Mouse (Mus musculus): ENCODE measurements around the gene Adamtsl1. TPM values are rescaled to one million over a fixed set of nuclear protein-coding genes. Genes with fewer than 3 reads are reported as not detected.
A peak's percentile ranks its signal among the peaks of the same experiment; 100 is the strongest.

Adamtsl1 gene
- polyA plus RNA-seq, 1 experiment from 2014 or later = 4.9 TPM

DNA sequence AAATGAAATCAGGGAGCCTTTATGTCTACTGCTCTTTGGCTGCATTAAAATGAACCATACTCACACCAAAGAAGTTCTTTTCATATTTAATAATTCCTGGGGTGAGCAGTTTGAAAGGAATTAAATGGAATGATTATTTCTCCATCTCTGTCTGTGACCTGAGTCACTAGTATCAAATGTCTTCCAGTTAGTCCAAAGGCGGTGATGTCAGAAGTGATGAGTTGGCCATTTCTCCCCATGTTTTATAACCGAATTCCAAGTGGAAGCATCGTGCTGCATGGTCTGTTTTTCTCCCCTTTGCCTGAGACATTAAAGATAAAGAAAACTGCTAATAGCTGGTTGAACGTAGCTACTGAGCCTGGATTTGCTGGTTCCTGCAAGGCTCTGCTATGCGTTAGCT lies 657.5 kb downstream of the Adamtsl1 start:
- 86% methylated on average over 5 of the region's 5 CpGs for whole genome bisulfite sequencing
- H3K9ac ChIP-seq (ENCODE audit: low read length) = no peak overlapping the region
- H3K27ac ChIP-seq (ENCODE audit: low read depth, low read length) = no peak overlapping the region
- H3K4me3 ChIP-seq (ENCODE audit: low read depth, low read length) = no peak overlapping the region
- no peaks in the 10 kb centered on the region for H3K36me3 ChIP-seq (ENCODE audit: control insufficient read depth, insufficient read depth, low read length)
- no peak for ATAC-seq (ENCODE audit: low FRiP score)
- no peak for DNase-seq (ENCODE audit: low spot score, missing footprints)
- no peak overlapping the region for H3K4me2 ChIP-seq
- no peaks in the 10 kb centered on the region for H3K4me1 ChIP-seq (ENCODE audit: control insufficient read depth, insufficient read depth, low read length)
- no peaks in the 10 kb centered on the region for H3K27me3 ChIP-seq (ENCODE audit: control insufficient read depth, insufficient read depth, low read length)
- no peaks in the 10 kb centered on the region; the same call in 1 of the 2 replicates for H3K9me3 ChIP-seq (ENCODE audit: control insufficient read depth, low read length)

DNA sequence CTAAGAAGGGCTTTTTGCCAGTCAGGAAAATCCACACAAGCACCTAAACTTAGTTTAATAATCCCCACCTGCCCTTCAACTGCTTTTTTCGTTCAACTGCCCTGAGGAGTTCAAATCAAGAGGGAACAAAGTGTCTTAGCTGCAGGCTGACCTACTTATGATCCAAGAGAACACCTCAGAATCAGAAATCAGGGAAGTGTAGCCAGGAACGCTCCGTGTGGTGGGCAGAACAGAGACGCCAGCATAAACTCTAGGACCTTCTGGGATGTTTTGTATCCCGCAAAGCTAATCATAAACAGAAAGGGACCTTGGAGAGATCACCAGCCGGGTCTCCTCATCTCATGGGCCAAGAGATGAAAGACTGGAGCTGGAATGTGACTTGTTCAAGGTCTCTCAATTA lies 663.5 kb downstream of the Adamtsl1 start:
- Histone ChIP-seq H3K9ac (ENCODE audit: low read length) (no peak overlapping the region), H3K4me1 (ENCODE audit: control insufficient read depth, insufficient read depth, low read length) (no peaks in the 10 kb centered on the region), H3K27me3 (ENCODE audit: control insufficient read depth, insufficient read depth, low read length) (no peaks in the 10 kb centered on the region), H3K4me3 (ENCODE audit: low read depth, low read length) (no peak overlapping the region), H3K27ac (ENCODE audit: low read depth, low read length) (no peak overlapping the region), H3K4me2 (no peak overlapping the region), H3K36me3 (ENCODE audit: control insufficient read depth, insufficient read depth, low read length) (no peaks in the 10 kb centered on the region), H3K9me3 (ENCODE audit: control insufficient read depth, low read length) (no peaks in the 10 kb centered on the region)
- ATAC-seq (ENCODE audit: low FRiP score) = no peak
- no peak for DNase-seq (ENCODE audit: low spot score, missing footprints)
- WGBS = 92% methylated on average over 6 of the region's 6 CpGs

DNA sequence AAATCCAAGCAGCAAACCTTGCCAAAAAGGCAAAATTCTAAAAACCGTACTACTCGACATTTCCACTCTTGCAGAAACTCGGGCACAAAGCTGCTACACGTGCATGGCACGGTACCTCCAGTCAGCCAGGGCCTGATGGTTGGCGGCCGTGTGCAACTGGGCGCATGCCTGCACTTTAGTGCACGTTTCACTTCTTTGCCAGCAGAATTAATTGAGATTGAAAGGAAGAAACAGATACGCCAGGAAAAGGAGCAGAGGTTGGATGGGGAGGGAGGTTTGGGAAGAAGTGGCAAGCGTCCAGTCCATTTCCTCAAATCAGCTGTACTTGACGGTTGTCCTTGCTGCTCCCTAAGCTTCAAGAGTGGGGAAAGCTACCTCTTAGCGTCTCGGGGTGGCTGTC lies 664.1 kb downstream of the Adamtsl1 start:
- H3K27ac ChIP-seq (ENCODE audit: low read depth, low read length) = no peak overlapping the region
- no peaks in the 10 kb centered on the region for H3K9me3 ChIP-seq (ENCODE audit: control insufficient read depth, low read length)
- 95% methylated on average over 14 of the region's 14 CpGs for WGBS
- no peaks in the 10 kb centered on the region for H3K27me3 ChIP-seq (ENCODE audit: control insufficient read depth, insufficient read depth, low read length)
- no peaks in the 10 kb centered on the region for H3K4me1 ChIP-seq (ENCODE audit: control insufficient read depth, insufficient read depth, low read length)
- no peaks in the 10 kb centered on the region for H3K36me3 ChIP-seq (ENCODE audit: control insufficient read depth, insufficient read depth, low read length)
- no peak for DNase-seq (ENCODE audit: low spot score, missing footprints)
- no peak for ATAC-seq (ENCODE audit: low FRiP score)
- no peak overlapping the region for H3K9ac ChIP-seq (ENCODE audit: low read length)
- H3K4me3 ChIP-seq (ENCODE audit: low read depth, low read length) = no peak overlapping the region
- H3K4me2 ChIP-seq = no peak overlapping the region

DNA sequence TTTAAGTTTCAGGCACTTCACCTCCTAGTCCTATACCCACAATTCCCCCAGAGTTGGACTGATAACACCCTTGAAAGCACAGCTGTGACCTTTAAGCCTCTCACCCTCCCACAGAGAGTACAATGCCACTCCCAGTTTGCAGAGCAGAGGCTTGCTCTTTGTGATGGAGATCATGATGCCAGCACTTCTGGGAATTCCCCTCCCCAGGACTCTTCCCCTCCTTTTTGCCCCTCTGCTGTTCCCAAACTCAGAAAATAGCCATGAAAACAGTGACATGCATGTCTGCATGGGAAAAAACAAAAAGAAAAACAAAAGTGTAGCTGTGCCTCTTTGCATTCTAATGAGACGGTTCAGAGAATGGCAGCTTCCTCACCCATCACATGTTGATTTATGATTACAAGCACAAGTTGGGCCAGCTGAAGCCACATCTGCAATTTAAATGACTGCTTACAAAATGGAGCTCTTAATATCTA lies 669.8 kb downstream of the Adamtsl1 start:
- WGBS = 23% methylated on average over 1 of the region's 1 CpGs

DNA sequence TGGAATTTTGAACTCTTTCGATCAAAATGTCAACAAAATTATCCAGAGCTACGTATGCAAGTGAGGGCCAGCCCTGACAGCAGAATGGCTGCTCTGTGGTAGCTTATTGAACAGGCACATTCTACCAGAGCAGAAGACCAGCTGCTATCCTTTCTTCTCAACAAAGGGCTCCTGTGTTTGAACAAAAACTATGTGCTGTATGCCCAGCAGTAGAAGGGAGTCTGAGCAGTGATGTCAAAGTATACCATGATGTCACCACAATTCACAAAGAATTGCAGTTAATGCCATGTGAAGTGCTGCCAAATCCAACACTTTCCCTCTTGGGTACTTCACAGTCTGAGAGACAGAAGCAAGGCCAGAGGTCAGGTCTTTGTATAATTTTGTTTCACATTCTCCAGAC lies 675.9 kb downstream of the Adamtsl1 start:
- no peaks in the 10 kb centered on the region for H3K36me3 ChIP-seq (ENCODE audit: control insufficient read depth, insufficient read depth, low read length)
- no peaks in the 10 kb centered on the region for H3K27me3 ChIP-seq (ENCODE audit: control insufficient read depth, insufficient read depth, low read length)
- no peak overlapping the region for H3K9ac ChIP-seq (ENCODE audit: low read length)
- ATAC-seq (ENCODE audit: low FRiP score) (peak; percentile 64), DNase-seq (ENCODE audit: low spot score, missing footprints) (no peak)
- H3K9me3 ChIP-seq (ENCODE audit: control insufficient read depth, low read length) = no peaks in the 10 kb centered on the region
- 69% methylated on average over 2 of the region's 2 CpGs for WGBS
- H3K27ac ChIP-seq (ENCODE audit: low read depth, low read length) = peak overlapping the region; percentile 15; the same call in 1 of the 2 replicates
- H3K4me2 ChIP-seq = no peak overlapping the region
- H3K4me1 ChIP-seq (ENCODE audit: control insufficient read depth, insufficient read depth, low read length) = 0 out of 2 replicates have a peak, but pooled peaks cover 3% of the 10 kb centered on the region
- no peak overlapping the region for H3K4me3 ChIP-seq (ENCODE audit: low read depth, low read length)

More for the DNA sequence above, 669.8 kb downstream of the Adamtsl1 start:
- H3K4me1 ChIP-seq (ENCODE audit: control insufficient read depth, insufficient read depth, low read length) = peaks cover 13% of the 10 kb centered on the region
- no peak overlapping the region for H3K4me2 ChIP-seq
- H3K4me3 ChIP-seq (ENCODE audit: low read depth, low read length) = no peak overlapping the region
- ATAC-seq (ENCODE audit: low FRiP score) (peak; percentile 97), DNase-seq (ENCODE audit: low spot score, missing footprints) (peak; percentile 90)
- peak overlapping the region; percentile 41; the same call in 1 of the 2 replicates for H3K27ac ChIP-seq (ENCODE audit: low read depth, low read length)
- H3K36me3 ChIP-seq (ENCODE audit: control insufficient read depth, insufficient read depth, low read length) = no peaks in the 10 kb centered on the region
- no peak overlapping the region for H3K9ac ChIP-seq (ENCODE audit: low read length)
- no peaks in the 10 kb centered on the region for H3K27me3 ChIP-seq (ENCODE audit: control insufficient read depth, insufficient read depth, low read length)
- no peaks in the 10 kb centered on the region for H3K9me3 ChIP-seq (ENCODE audit: control insufficient read depth, low read length)

DNA sequence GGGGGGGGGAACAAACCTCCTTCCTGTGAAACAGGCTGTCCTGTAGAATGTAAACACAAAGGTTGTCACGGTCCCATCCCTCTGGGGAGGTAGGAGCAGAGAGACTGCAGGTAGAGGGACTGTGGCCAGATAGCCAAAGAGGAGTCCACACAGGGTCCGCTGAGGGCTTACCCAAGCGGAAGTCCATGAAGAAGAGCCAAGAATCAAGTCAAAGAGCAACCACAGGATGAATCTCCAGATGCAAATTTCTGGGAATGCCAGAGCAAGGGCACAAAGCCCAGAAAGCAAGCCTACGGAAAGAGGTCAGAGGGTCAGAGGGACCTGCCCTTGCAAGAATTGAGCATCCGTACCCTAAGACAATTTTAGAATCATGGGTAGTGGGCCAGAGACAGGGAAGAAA lies 677.2 kb downstream of the Adamtsl1 start:
- Histone ChIP-seq H3K9me3 (ENCODE audit: control insufficient read depth, low read length) (no peaks in the 10 kb centered on the region), H3K4me2 (no peak overlapping the region), H3K36me3 (ENCODE audit: control insufficient read depth, insufficient read depth, low read length) (no peaks in the 10 kb centered on the region), H3K4me3 (ENCODE audit: low read depth, low read length) (no peak overlapping the region), H3K9ac (ENCODE audit: low read length) (no peak overlapping the region), H3K27me3 (ENCODE audit: control insufficient read depth, insufficient read depth, low read length) (no peaks in the 10 kb centered on the region), H3K4me1 (ENCODE audit: control insufficient read depth, insufficient read depth, low read length) (0 out of 2 replicates have a peak, but pooled peaks cover 3% of the 10 kb centered on the region), H3K27ac (ENCODE audit: low read depth, low read length) (no peak overlapping the region)
- WGBS = 73% methylated on average over 5 of the region's 5 CpGs
- DNase-seq (ENCODE audit: low spot score, missing footprints) = no peak
- no peak for ATAC-seq (ENCODE audit: low FRiP score)

DNA sequence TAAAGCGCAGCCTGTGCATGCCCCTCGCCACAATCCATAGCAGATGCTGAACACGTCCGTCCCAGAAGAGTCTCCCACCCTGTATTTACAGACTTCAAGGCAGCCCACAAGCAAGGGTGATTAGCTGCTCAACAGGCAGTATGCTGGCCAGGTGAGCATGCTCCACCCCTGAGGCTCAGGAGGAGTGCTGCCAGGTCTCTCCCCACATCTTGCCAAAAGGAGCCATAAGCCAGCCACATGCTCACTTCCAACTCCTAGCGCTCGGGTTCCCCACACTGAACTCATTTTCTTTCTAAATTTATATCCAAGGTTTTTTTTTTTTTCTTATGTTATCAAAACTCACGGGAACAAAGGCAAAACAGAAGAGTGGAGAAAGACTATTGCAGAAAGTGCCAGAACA lies 687.8 kb downstream of the Adamtsl1 start:
- no peaks in the 10 kb centered on the region for H3K4me1 ChIP-seq (ENCODE audit: control insufficient read depth, insufficient read depth, low read length)
- 93% methylated on average over 7 of the region's 7 CpGs for WGBS
- H3K4me2 ChIP-seq = no peak overlapping the region

DNA sequence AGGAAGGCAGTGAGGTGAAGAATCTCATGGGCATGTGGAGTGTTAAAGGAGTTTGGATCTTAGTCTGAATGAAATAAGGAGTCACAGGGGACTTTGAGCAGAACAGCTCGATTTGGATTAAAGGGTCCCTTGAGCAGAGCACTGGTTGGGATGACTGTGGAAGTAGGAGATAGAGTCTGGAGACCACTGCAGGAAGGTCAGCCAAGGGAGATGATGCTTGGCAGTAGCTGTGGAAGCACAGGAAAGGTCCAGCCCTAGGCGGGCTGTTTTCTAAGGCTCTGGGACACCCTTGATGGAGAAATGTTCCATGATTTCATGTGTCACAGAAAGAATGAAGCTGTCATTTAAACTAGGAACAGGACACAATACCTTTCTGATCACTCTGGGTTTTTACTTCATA lies 689.3 kb downstream of the Adamtsl1 start:
- H3K9ac ChIP-seq (ENCODE audit: low read length) = no peak overlapping the region
- no peak overlapping the region for H3K4me2 ChIP-seq
- no peak overlapping the region for H3K4me3 ChIP-seq (ENCODE audit: low read depth, low read length)
- no peaks in the 10 kb centered on the region for H3K4me1 ChIP-seq (ENCODE audit: control insufficient read depth, insufficient read depth, low read length)
- DNase-seq (ENCODE audit: low spot score, missing footprints) (no peak), ATAC-seq (ENCODE audit: low FRiP score) (no peak)
- H3K27me3 ChIP-seq (ENCODE audit: control insufficient read depth, insufficient read depth, low read length) = no peaks in the 10 kb centered on the region
- no peaks in the 10 kb centered on the region for H3K36me3 ChIP-seq (ENCODE audit: control insufficient read depth, insufficient read depth, low read length)
- H3K27ac ChIP-seq (ENCODE audit: low read depth, low read length) = no peak overlapping the region
- 84% methylated on average over 2 of the region's 2 CpGs for WGBS
- H3K9me3 ChIP-seq (ENCODE audit: control insufficient read depth, low read length) = no peaks in the 10 kb centered on the region

More for the DNA sequence above, 687.8 kb downstream of the Adamtsl1 start:
- DNase-seq (ENCODE audit: low spot score, missing footprints) (no peak), ATAC-seq (ENCODE audit: low FRiP score) (no peak)
- Histone ChIP-seq H3K36me3 (ENCODE audit: control insufficient read depth, insufficient read depth, low read length) (no peaks in the 10 kb centered on the region), H3K9me3 (ENCODE audit: control insufficient read depth, low read length) (no peaks in the 10 kb centered on the region), H3K27me3 (ENCODE audit: control insufficient read depth, insufficient read depth, low read length) (no peaks in the 10 kb centered on the region), H3K27ac (ENCODE audit: low read depth, low read length) (no peak overlapping the region), H3K4me3 (ENCODE audit: low read depth, low read length) (no peak overlapping the region), H3K9ac (ENCODE audit: low read length) (no peak overlapping the region)

DNA sequence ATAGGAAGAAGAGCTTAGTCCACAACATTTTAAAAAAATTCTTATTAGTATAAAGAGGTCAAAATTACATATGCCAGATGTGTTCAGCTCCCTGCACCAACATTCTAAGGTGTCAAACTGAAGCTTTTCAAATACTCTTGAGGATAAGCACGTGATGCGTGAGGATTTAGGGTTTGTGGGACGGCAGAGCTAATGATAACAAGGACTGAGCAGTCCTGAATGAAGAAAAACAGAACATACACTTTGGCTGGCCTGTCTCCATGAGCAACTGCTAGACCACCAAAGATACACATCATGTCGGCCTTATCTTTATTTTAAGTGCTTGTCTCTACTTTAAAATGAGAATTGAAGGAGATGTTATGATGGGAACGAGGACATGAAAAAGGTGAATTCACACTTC lies 710.9 kb downstream of the Adamtsl1 start:
- Histone ChIP-seq H3K36me3 (ENCODE audit: control insufficient read depth, insufficient read depth, low read length) (no peaks in the 10 kb centered on the region), H3K4me2 (no peak overlapping the region), H3K27ac (ENCODE audit: low read depth, low read length) (no peak overlapping the region), H3K27me3 (ENCODE audit: control insufficient read depth, insufficient read depth, low read length) (no peaks in the 10 kb centered on the region), H3K9me3 (ENCODE audit: control insufficient read depth, low read length) (no peaks in the 10 kb centered on the region), H3K9ac (ENCODE audit: low read length) (no peak overlapping the region), H3K4me1 (ENCODE audit: control insufficient read depth, insufficient read depth, low read length) (no peaks in the 10 kb centered on the region), H3K4me3 (ENCODE audit: low read depth, low read length) (no peak overlapping the region)
- DNase-seq (ENCODE audit: low spot score, missing footprints) = no peak
- WGBS = 85% methylated on average over 5 of the region's 5 CpGs
- no peak for ATAC-seq (ENCODE audit: low FRiP score)
